Mouse (Mus musculus): ENCODE results near the gene Zfp105.

Zfp105 gene

GRCm38 (mm10) chr9:122922936-122923381 is at the start of gene Zfp105:
Zfp105 (plus strand) TSS chr9:122923072.
- peak; percentile 77 for DNase-seq

GRCm38 (mm10) chr9:122874653-122875052 is 48.2 kb upstream of the Zfp105 start:
- DNase-seq: no peak

DNA sequence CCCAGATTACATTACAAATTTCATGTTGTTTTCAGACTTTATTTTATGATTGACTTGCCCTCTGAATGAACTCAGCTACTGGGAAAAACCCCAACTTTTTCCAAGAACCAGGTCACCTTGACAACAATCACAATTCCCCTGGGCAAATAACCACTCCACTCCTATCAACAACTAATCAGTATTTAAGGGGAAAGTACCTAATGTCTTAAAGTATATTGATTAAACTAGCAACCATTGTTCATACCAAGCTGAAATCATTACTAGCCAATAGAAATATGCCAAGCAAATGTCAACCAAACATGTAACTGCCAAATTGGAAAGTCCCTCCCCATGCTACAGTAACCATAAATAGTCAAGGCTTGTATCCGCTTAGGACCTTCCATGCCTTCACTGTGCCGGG is 47.7 kb upstream of the Zfp105 start:
- no peak for DNase-seq

GRCm38 (mm10) chr9:122885385-122885784 is 37.5 kb upstream of the Zfp105 start, which contains the start of gene Zkscan7:
Zkscan7 (plus strand) TSS chr9:122885685.
- DNase-seq: no peak

- DNase-seq: peak; percentile 74
Measured at GRCm38 (mm10) chr9:122886372-122887179, 36.3 kb upstream of the Zfp105 start.

DNA sequence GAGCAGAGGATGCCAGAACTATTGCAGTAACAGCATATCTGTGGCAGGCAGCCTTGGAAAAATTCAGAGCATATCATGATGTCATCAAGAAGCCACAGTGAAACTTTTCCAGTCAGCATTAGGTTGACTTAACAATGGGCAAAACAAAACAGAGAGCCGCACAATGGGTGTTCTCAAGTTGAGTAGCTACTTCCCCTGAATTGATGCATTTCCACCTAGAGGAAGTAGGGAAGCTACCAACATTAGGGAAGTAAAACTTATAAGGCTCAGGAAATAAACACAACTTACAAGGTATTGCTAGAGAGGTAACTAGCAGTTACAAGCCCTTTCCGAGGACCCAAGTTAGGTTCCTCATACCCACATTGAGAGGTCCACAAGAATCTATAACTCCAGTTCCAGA is 21.8 kb upstream of the Zfp105 start:
- no peak for DNase-seq

GRCm38 (mm10) chr9:122902717-122903535 is 19.9 kb upstream of the Zfp105 start:
- peak; percentile 84 for DNase-seq

DNA sequence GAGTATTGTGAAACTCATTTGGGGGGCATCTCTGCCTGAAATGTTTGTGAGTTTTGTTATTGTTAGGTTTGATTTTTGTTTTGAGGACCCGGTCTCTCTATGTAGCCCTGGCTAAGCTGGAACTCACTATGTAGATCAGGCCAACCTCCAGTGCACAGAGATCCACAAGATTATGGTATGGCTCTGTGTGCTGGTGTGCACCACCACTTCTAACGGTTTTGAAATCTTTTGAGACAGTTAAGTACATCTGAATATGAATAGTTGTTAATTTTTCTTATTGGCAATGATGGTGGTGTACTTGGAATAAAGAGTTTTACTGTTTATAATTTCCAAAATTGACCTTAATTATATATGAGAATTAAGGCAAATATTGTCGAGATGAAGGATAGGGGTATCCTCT is 436 bp upstream of the Zfp105 start:
- no peak for DNase-seq

GRCm38 (mm10) chr9:122928915-122929314 is 6.0 kb downstream of the Zfp105 start:
- DNase-seq: no peak

DNA sequence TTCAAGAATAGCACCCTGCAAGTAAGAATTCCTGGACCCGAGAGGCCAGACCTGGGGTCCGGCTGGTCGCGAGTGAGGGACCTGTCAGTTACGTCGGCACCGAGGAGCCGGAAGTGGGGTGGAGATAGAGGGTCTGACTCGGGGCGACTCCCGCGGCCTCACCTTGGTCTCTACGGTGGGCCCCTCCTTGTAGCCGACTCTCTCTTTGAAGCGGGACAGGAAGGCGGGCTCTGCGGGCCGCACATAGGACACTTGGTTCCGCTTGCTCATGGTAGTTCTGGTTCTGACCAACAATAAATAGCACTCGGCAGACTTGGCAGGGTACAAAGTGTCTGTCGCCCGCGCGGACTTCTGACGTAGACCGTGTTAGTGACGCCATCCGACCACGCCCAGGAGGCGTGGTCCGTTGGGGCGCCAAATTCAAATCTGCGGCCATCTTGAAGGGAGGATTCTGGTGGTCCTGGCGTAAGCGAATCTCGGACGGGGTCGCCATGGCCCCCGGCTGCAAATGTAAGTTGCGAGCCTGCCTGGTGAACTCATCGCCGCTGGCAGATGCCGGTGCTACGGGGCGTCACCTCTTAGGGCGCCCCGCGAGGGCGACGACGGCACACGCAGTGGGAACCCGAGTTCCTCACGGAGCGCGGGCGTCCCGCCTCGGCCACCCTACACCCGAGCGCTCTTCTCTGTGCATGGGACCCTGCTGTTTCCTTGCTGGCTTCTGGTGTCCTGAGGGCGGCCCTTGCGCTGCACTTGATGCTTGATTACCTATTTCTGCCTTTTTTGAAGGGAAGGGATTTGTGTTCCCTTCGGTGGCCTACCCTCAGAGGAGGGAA is 28.0 kb downstream of the Zfp105 start, which contains the start of the genes 1110059G10Rik and Kif15:
Gene 1110059G10Rik (minus strand): TSS at position 358 of the 833 bp plus-strand sequence.
Gene Kif15 (plus strand): TSS at position 404 of the 833 bp plus-strand sequence.
- peak; percentile 90 for DNase-seq

Data from cerebellum, adult 9-11 months (tissue).